Mouse (Mus musculus) heart, postnatal 0 days (tissue): Measurements from ENCODE around the gene Ezh1.

Source experiments
- CTCF ChIP-seq: IDR thresholded peaks from 2 replicates; pipeline ENCODE4 v1.5.1; 2016; ENCODE audit warnings: antibody characterized with exemption, control low read depth, low read depth
- EP300 ChIP-seq: IDR thresholded peaks from 2 replicates; pipeline ENCODE4 v1.6.1; 2016; ENCODE audit warnings: antibody characterized with exemption, low read depth

GRCm38 (mm10) chr11:101262272-101262967, 36.2 kb upstream of the Ezh1 start:
- TF ChIP-seq CTCF (no peak), EP300 (no peak)
